Mouse (Mus musculus) liver, embryonic 14.5 days (tissue): Measurements from ENCODE around the gene Tmed3.

ENCODE experiments used
- CTCF ChIP-seq: IDR thresholded peaks from 2 replicates; pipeline ENCODE4 v1.5.1; 2016; ENCODE audit warnings: antibody characterized with exemption, low read depth, control low read depth
- EP300 ChIP-seq: IDR thresholded peaks from 2 replicates; pipeline ENCODE4 v1.6.1; 2016; ENCODE audit warnings: antibody characterized with exemption, low read depth

DNA sequence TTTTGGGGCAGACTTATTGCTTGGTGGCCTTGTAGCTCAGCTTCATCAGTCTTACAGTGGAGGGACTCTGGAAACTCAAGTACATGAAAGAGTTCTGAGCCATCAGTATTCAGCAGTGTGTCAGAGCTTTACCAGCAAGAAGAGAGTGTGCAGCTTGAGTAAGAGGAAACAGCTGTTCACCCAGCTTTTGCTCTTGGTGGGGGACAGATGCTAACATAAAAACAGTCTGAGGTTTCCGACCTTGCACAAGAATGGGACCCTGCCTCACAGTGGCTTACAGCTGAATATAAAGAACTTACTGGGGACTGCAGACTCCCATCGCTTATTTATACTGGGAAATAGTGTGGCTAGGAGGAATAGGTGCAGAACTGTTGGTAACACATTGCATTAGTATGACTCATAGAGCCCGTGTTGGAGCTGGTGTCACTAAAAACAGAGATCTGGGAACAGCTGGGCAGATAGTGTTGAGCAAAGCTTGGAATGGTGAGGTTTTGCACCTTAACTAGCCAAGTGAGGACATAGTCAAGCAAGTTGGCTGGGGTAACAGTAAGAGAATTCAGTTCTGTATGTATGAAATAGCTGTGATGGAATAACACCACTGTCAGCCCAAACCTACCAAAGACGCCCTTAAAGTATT is 37.4 kb downstream of the Tmed3 start:
- TF ChIP-seq CTCF (no peak), EP300 (no peak)
